Mouse (Mus musculus) liver, postnatal 0 days (tissue): ENCODE measurements around the gene Rbm3.

Experiments
- CTCF ChIP-seq: sonication (generic); IDR thresholded peaks from 2 replicates; pipeline ENCODE4 v1.5.1; 2016; ENCODE audit warnings: antibody characterized with exemption, low read depth
- EP300 ChIP-seq: IDR thresholded peaks from 2 replicates; pipeline ENCODE4 v1.6.1; 2016; ENCODE audit warnings: antibody characterized with exemption, low read depth, mild to moderate bottlenecking

DNA sequence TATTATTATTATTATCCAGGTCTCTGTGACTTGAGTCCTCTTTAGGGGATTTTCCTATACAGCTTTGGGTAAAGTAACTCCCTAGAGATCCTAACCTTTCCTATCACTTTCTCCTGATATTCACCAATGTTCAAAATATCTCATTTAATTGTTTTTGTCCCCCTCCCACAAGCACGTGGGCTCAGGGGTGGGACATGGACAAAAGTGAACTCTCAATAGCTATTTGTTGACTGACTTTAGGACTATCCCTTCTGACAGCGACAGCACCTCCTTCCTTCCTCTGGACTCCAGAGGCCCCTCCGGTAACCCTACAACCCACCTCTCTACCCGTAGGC lies 29.5 kb upstream of the Rbm3 start:
- TF ChIP-seq CTCF (no peak), EP300 (no peak)
